Mouse (Mus musculus) c-Kit-positive CD71-positive TER-119-positive erythroid progenitor cells, embryonic 14.5 days (primary cell): Measurements from ENCODE around the gene Traf1.

ENCODE experiments used
- DNase-seq: peaks from one replicate; pipeline ENCODE4 v3.0.0-alpha.2; 2013; ENCODE audit warnings: low spot score

Traf1 gene

DNA sequence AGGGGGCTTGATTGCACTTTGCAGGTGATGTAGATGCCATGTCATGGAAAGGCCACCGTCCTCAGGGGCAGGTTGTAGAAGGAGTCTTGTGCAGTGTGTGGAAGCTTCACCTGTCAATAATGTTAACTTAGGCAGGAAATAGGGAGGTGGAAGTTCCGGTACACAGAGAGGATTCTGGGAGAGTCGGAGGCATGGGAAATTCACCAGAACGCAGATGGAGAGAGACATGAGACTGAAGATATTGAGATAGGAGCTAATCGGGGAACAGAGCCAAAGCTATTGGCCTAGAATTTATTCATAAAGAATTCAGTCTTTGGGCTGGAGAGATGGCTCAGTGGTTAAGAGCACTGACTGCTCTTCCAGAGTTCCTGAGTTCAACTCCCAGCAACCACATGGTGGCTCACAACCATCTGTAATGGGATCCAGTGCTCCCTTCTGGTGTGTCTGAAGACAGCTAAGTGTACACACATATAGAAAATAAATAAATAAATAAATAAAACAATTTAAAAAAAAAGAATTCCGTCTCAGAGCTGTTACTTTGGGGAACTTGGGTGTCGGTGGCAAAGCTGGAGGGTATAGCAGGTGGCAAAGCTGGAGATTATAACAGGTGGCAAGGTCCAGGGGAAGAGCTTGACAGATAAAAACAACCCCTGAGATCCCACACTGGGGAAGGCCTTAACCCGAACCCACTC lies 4.8 kb upstream of the Traf1 start:
- DNase-seq, result no peak

DNA sequence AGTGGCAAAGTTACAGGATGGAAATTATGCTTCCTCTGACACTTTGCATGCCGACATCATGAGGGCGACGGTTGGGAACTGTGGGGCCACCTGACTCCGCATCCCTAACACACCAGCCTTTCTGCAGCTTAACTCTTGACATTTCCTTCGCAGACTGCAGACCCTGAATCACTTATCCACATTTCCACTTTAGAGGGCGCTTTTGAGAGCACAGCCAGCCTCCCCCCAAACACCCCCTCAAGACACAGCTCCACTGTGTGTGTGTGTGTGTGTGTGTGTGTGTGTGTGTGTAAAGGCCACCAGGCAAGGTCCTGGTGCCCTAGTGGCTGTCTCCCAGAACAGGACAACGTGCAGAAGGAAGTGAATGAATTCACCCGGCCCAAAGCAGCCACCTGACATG lies 4.2 kb upstream of the Traf1 start:
- DNase-seq, result no peak

DNA sequence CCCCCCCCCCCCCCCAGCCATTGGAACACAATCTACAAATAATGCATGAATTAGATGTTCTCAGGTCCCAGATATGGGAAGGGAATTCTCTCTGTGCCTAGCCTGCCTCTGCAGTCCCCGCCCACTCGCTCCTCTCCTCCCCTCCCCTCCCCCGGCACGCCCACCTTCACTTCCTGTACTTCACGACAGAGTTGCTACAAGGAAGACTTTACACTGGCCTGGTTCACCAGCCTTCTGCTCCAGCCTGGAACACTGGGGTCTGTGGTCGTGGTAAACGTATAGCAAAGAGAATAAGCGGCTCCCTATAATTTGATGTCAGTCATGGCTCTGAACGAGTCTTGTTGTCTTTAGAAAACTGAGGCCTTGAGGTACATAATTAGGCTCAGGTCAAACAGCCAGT lies 3.7 kb upstream of the Traf1 start:
- peak; percentile 23 for DNase-seq

DNA sequence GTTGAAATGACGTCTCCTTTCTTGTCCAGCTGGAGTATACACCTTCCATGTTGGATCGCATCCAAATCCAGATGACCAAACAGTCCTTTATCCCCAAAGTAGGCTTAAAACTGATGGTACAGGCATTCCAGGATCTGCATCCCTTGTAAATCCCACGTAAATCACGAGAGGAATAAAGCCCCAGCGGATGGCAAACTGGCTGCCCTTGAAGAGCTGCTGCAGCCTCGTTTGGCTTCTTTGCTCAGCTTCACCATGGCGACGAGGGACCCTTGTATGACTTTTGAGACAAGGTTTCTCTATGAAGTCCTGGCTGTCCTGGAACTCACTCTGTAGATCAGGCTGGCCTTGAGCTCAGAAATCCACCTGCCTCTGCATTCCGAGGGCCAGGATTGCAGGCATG lies 3.1 kb upstream of the Traf1 start:
- DNase-seq, result no peak

DNA sequence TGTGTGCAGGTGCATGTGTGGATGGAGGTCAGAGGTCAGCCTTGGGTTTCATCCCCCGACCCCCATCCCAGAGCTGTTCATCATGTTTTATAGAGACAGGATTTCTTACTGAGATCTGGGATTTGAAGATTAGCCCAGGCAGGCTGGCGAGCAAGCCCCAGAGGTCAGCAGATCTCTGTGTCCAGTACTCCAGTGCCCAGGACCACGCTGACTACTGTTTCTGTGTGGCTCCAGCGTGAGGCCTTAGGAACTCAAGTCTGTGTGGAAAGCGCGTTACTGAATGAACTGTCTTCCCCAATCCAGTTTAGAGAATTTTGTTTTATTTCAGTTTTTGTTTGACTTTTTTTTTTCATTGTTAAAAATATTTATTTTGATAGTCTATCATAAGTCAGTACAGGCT lies 2.7 kb upstream of the Traf1 start:
- DNase-seq, result no peak

DNA sequence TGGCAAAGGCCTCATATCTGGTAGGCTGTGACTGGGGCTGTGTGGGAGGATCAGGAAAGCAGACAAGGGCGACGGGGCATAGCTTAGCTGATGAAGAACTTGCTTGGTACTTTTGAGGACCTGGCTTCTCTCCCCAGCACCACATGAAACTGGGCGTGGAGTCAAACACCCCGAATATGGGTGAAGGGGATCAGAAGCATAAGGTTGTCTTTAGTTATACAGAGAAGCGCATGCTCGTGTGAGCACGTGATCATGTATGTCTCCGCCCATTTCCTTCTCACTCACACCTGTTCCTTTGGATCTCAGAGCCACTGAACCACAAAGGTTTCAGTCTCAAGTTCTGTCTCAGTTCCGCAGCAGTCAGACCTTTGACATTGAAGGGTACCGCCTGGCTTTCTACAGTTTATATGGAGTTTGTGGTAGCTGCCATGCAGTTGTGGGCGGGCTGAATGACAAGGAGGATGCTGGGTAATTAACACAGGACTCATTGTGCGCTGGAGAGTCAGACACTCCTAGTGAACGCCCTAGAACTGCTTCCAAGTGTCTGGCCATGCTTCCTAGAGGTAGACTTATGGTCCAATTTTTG lies 1.9 kb upstream of the Traf1 start:
- DNase-seq, result no peak

DNA sequence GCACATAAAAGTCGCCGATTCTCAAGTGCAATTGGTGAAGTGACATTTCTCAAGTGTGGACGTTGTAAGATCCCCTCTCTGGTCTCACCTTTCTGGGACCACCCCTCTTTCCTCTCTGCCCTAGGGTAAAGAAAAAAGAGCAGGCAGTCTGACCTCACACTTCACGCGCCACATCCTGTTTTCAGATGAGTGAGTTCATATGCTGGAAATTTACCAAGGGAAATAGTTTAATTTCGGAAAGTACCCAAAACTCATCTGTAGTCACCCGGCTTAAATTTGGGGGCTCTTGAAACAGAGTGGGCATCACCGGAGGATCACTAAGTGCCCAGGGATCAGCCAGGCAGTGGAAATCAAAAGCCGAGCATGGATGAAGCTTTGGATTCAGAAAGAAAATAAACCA lies 1.3 kb upstream of the Traf1 start:
- DNase-seq, result no peak

DNA sequence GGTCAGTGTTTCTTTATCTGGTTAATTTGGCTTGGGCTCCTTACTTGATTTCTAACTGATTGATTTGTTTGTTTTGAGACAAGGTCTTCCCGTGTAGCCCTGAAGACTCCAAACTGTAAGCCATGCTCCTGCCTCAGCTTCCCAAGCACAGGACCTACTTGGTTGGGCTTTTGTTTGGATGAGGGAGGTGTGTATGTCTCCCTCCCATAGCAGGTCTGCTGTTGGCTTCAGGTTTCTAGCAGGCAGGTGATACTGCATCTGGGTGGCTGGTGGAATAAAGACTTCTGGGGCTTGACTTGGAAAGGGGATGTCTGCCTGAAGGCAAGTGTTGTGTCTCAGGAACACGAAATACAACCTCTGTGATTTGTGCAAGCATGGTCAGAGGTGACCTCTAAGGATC lies 639 bp upstream of the Traf1 start:
- no peak for DNase-seq

DNA sequence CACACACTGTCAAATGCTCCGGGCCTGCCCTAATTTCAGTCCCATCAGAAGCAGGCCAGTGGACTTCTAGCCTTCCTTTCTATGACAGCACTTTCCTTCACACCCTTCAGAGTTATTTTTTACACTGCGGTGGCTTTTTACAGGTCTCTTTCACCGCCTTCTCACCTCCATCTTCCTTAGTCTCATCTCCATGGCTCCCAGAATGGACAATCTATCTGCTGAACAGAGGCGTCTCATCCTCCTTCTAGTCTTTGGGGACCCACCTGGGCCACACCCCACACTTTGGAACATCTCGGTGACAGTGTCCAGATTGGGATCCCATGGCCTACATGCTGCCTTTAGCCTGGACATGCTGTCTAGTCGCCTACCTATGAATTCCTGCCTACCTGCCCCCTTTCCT lies 606 bp downstream of the Traf1 start:
- DNase-seq, result no peak

DNA sequence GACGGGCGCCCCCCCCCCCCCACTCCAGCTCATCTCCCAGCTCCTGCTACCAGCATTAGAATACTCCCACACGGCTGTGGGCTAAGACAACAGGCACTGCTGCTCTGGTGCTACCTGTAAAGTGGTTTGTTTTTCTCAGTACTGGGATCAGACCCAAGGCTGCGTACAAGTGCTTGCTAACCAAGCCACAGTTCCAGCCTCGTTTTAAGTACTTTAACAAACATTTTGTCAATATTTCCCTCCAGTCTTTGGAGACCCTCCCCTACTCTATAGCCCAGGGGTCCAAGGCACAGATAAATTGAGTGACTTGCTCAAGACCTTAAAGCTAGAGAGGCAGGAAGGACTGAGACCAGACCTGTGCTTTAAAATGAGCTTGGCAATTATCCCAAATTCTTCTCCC lies 1.1 kb downstream of the Traf1 start:
- DNase-seq, result no peak

DNA sequence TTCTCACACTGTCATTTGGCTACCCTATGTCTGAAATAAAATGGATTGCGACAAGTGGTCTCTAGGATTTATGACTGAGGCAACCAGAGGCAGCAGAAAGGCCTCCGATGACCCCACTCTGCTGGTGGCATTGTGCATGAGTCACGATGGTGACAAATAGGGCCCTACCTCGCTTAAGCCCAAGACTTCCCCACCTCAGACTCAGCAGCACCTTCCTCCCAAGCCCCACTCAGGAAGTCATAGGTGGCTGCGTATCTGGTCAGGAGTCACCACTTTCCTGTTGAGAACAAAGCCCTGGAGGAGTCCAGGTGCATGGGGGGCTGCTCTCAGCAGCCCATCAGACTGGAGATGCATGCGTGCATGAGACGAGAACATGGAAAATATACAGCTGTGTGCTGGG lies 3.0 kb downstream of the Traf1 start:
- DNase-seq, result no peak

DNA sequence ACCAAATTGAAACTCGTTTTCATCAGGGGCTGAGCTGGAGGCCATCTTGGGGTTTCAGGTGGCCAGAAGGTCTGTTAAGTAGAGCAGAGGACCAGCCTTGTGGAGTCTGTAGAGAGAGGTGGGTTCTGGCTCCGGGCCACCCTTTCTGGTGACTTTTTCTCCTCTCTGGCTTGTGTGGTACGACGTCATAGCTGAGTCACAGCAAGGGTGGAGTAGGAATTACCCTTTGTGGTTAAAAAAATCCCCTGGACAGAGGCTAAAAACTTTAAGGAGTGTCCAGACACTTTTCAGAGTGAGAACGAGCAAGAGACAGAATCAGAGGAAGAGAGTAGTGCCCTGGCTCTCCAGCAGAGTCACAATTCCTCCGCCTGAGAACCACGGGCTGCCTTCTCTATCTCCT lies 3.5 kb downstream of the Traf1 start:
- no peak for DNase-seq

DNA sequence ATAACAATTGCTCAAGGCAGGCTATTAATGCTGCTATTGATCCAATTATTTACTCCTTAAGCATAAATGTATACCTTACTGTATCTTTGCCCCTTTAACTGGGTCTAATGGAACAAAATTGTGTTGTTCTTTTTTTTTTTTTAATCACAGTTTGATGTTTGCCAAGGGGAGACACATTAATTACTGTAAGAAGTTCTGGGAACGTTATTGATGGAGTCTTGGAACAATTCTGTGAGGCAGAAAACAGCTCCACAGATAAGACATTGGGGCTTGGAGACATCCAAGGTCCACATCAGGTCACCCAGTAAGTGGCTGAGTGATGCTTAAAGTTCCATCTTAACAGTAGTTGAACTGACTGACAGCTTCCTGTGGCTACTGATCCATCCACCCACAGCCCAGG lies 4.2 kb downstream of the Traf1 start:
- DNase-seq, result no peak

DNA sequence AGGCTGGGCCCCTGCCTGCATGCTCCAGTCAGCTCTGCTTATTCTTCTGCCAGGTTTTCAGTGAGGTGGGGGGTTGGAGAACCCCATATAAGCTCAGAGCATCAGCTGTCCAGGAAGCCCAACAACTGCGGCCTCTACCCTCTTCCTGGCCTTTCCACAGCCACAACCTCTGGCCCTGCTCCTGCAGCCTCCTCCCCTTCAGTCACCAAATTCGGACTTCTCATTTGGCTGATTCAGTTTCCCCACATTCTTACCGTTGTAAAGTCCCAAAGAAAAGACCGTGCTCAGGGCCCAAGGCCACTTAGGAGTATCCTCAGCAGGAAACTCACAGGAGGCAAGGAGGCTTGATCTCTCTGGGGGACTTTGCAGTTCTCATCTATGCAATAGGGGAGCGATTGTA lies 4.6 kb downstream of the Traf1 start:
- no peak for DNase-seq

DNA sequence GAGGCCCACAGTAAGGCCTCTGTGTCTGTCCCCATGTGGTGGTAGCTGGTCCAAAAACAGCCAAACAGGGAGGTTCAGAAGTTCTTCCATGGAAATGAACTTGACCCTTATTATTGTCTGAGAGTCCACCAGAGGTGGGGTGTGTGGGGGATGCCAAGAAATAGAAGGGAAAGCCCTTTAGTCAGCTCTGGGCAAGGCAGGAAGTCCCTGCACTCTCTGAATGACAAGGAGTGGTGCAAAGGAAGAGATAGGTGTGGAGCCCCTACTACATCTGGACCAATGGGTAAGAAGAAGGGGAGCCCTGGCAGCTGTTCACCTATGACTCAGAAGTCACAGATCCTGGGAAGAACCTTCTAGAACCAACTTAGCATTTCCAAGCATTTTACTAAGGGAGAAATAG lies 7.2 kb downstream of the Traf1 start:
- DNase-seq, result no peak

DNA sequence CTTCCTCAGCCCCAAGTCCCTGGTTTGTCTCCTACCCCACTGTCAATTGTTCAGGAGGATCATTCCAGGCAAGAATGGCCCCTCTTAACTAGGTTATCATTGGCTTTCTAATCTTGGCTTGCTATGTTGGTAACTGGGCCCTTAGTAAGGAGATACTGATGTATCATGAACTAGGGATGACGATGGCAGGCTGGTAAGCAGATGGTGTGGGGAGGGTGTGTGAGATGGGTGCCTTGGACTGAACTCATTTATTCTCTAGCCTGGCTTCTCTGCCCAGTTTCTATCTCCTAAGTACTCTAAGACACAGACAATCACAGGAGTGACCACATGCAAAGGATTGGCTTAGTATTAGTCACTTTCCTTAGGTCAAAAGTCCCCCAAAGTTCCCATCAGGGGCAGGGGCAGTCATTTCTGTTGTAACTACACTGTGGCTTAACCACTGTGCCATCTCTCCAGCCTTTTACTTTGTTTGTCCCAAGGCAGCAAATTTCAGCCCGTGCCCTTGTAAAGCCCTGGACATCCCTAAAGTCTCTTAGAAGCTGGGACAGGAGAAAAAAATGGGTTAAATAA lies 7.9 kb downstream of the Traf1 start:
- no peak for DNase-seq

DNA sequence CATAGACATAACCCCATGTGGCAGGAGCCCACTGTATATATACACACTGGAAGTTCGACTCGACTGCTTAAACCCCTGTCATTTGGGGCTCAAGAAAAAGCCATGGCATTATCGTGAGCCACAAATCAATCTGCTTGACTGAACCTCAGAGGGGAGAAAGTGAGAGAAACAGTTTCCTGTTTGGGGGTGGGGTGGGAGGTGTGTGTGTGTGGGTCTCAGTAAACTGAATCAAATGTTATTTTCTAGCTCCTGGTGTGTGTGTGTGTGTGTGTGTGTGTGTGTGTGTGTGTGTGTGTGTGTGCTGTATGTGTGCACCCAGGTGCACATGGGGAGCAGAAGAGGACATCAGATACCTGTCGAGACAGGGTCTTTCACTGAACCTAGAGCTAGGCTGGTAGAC lies 8.6 kb downstream of the Traf1 start:
- DNase-seq, result no peak

DNA sequence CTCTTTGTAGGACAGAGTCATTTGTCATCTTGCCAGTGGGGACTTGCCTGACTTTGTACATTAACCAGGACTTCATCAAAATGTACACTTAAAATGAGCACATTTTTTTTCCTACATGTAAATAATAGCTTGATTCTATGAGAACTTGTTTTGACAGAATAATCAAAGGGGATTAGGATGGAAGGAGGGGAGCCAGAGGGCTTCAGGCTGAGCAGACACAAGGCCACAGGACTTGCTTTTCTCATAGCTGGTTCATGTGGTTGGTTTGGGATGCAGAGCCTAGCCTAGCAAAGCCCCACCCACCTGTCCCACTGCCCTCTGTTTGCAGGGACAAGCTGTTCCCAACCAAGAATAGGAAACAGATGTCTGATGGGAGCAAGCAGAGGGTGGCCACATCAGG lies 10.1 kb downstream of the Traf1 start:
- DNase-seq, result no peak

DNA sequence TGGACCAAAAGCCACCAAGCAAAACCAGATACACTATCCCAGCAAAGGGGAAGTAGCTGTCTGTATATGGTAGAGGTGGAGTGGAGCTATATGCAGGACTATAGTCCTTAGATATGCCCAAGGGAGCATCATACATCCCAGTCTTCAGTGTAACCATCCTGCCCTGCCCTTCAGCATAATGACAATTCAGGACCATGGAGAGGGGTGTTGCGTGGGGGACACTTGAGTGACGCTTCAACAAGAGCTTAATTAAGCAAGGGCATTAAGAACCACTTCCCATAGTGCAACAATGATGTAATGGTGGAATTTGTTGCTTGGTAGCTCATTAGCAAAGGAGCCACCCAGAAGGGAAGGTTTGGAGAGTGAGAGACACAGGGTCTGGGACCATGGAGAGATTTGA lies 12.9 kb downstream of the Traf1 start:
- DNase-seq, result peak; percentile 15

DNA sequence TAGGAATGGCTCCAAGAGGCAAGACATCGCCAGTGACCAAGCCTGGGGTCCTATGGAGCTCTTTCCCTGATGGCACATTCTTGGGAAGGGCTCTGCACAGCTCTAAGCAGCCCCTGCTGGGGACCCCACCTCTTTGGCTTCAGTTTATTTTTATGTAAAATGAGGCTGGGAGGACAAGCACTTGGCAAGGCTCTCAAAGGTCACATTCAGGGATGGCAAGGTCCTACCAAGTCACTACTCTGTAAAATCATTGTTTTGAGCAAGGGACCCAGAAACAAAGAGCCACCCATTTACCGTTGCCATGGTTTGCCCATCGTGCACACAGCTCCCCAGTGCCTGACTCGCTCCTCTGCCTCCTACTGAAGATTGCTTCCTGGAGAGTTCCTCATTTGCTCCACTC lies 15.5 kb downstream of the Traf1 start:
- no peak for DNase-seq

DNA sequence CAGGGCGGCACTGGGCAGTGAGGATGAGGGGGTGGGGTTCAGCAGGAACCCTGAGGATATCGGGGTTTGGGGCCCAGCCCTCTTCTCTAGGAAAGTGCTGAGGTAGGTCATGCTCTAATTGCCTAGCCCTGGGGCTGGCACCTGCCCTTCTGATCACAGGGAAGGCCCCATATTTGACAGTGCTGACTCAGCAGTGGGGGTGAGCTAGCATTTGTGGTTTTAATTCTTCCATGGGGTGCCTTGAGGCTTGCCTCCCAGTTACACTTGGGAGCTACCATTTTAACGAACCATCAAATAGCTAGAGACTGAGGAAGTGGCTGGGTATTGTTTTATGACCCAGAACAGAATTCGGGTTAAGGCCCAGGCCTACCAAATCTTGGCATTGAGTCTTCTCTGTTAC lies 16.0 kb downstream of the Traf1 start:
- no peak for DNase-seq

DNA sequence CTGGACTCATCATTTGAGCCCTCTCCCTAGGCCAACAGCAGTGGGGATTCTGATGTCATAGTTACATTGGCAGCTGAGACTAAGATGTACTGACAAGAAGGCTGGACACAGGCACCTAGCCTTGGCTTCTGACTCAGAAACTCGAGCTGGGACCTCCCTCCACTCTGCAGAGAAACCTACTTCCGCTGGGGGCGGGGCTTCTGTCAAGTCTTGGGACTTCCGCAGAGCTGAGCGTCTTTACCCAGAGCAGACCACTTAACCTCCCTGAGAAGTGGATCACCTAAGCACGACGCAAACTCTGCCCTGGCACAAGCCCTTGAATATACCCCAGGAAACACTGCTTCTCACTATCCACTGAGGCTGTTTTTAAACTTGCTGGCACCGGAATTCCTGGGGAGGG lies 16.8 kb downstream of the Traf1 start:
- DNase-seq, result peak; percentile 14

DNA sequence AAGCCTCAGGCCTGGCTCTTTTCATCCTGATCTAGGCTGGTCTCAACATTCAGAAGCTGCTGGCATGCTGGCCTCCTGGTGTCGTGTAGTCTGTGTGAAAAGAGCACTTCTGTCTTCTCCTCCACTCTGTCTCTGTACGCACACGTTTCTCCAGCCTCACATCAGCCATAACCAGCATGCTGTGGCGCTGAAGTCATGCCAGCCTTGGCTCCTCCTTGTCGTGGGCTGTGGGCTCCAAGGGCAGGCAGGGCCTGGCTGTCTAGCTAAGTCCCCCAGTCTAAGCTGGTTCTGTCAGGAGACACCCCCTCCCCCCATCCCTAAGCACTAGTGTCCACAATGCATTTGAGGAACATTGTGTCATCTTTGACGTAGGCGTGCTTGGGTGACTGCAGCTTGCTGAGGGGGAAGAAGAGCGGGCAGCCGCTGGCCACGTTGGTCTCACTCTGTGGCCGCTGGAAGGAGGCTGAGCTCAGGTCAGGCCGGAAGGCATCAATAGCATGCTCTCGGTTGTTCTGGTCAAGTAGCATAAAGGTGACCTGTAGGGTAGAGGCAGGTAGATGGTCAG lies 17.9 kb downstream of the Traf1 start:
- DNase-seq, result no peak
